Mouse (Mus musculus) neural tube, embryonic 10.5 days (tissue): ENCODE measurements around the gene Gpr87.
"Not testable (repeated sequence)": the region's sequence is repeated elsewhere in the genome, so short reads cannot be mapped to it uniquely, and the experiment has no call there.

Experiments
- DNase-seq: peaks from one replicate; pipeline ENCODE4 v3.0.0-alpha.2; 2017; ENCODE audit warnings: low spot score; ENCODE audit errors: extremely low spot score

Gene Gpr87

DNA sequence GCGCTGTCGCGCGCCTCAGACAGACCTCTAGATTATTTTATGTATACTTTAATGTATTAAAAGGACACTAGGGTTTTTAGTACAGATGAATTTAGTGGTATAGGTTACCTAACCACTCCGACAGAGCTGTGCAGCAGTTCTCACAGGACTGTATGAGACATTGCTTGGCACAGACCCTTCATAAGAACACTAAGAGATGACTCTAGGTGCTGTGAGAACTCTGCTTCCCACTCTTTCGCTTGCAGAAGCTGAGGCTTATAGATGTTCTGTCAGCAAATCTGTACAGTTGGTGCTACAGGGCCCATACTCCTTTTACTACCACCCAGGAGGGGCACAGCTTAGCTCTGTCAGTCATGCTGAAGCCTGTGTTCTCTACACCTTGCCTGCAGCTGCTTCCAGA, 3.2 kb downstream of the Gpr87 start:
- DNase-seq = no peak

DNA sequence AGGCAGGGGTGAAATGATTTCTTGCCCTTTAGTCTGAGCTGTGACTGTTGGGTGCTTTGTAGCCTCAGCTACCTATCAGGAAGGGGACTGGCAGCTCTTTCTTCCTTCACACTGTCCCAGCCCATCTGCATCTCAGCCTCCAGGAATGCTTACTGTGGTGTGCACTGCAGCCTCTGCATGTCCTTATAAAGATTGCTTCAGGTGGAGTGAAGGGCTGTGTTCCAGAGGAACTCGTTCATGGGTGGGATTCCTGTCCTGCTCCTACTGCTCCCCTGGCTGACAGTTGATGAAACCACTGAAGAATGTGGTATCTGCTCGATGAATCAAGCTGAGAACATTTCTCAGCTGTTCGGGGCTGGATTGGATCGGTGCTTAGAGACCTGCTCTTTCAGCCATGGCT, 7.6 kb downstream of the Gpr87 start:
- no peak for DNase-seq

DNA sequence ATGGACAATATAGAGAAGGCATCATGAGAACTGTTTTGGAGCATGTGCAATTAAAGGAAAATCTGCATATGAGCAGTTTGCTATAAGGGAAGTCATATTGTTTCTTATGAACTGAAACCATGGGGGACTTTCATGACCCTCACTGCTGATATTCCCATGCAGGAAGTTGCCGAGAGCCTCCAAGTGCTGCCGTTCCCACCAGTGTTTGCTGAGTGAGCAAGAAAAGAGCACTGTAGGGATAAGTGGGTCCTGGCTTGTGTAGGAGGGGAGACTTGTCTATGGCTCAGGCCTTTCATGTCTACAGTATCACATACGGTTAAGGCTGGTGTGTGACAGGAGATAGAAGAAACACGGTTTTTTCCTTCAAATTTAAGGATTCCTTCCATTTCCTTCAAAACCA, 9.2 kb downstream of the Gpr87 start:
- no peak for DNase-seq

DNA sequence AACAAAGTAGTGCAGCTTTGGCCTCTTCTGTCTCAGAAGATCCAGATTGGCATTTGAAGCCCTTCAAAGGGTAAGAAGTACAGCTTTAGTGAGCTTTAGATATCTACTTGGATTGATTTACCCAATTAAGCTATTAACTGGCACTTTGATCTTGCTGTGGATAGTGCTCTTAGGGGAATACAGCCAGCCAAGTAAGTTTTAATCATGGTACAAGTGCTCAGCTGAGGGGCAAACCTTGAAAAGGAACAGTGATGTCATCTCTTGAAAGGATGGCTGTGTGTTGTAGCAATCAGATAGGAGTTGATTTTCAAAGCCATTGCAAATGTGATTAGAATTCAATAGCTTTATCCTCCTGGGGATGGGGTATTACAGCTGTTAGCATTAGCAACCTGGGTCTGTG, 12.8 kb downstream of the Gpr87 start:
- no peak for DNase-seq

DNA sequence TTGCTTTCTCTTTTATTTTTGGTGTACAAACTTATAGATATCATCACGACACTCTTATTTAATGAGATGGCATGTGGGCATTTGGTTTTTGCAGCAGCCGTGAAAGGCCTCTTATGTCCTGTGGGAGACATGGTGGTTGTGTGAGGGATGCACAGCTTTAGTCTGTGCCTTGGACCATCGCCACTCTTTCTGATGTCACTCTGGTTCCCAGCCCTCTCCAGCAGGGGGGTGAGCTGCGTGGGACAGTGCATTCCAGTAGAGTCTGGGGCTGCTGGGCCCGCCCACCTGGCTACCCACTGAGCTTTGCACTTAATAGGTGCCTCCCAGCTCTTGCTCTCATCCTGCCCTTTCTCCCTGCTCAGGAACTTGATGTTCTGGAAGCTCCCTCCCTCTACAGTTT, 13.8 kb downstream of the Gpr87 start:
- DNase-seq = no peak

DNA sequence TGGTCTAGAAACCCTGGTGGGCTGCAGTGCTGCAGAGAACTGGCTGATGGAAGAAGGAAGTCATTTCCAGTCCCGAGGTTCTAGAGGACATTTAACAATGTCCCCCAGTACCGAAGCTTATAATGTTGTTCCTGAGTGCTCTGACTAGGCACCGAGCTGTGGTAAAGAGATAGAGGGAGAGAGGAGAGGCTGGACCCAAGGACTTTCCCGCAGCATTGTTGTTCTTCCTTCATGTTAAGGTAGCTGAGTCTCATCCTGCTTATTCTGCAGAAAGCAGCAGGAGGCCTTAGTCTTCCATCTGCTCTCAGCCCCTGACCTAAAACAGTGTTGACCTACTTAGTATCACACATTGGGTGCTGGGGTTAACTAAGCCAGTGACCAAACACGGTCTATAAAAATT, 18.0 kb downstream of the Gpr87 start:
- no peak for DNase-seq

GRCm38 (mm10) chr3:59175234-59175633, 19.7 kb downstream of the Gpr87 start:
- DNase-seq = no peak

- DNase-seq = no peak
These were observed 20.3 kb downstream of the Gpr87 start for GRCm38 (mm10) chr3:59174426-59175154.

- no peak for DNase-seq
These were observed 24.8 kb downstream of the Gpr87 start for GRCm38 (mm10) chr3:59169921-59170627.

DNA sequence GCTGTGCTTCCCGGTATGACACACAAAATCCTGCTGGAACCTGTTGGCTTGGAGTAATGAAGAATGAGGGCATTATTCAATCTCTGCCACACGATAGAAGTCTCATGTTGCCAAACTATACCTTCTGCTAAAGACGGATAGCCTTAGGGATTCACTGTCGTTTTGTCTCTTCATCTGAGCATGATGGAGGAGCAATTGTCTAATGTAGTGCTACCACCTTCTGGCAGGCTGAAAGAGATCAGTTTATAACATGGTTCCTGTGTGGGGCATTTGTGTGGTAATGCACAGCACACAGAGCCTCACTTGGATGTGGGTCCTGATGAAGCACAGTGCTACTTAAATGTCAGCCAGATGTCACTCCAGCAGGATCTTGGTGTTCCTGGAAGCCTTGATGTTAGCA, 25.7 kb downstream of the Gpr87 start:
- no peak for DNase-seq

GRCm38 (mm10) chr3:59168476-59168875, 26.4 kb downstream of the Gpr87 start:
- DNase-seq = no peak

DNA sequence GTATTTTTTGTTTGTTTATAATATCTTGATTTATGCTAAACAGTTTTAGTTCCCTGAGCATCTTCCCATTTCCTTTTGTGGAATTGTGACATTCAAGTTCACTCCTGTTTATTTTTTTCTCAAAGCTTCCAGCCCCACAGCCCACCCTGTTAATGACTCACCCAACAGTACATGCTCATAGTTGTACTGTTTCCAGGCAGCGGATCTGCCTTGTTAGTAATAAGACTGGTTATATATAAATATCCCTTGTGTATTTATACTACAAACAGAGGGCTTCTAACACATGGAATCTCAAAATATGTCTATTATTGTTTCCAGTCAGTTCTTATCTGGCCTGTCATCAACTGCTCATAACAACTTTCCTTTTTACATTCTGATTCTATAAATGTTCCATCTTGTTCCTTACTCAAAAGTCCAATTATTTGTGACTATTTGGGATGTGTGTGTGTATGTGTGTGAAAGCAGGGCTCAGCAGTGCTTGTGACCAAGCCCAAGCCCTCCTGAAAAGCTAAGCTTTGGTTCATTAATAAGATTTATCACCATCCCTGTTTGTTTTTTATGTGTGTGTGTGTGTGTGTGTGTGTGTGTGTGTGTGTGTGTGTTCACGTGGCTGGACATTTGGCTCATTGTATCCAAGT, 27.4 kb downstream of the Gpr87 start:
- DNase-seq = no peak

DNA sequence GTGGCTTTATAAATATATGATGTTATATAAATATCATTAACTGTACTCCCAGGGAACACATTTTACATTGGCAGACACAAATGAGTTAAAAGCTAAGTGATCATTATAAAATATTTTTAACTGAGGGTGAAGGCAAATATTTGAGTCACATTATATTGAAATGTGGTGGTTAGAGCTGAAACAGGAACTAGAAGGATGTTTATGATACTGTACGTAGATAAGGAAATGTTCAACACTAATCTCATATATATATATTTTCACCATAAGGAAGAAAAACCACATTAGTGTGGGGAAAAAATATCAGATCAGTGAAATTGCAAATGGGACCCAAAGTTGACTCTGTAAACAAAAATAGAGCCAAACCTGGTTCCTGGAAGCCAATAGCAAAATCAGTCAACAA, 34.4 kb downstream of the Gpr87 start:
- no peak for DNase-seq

DNA sequence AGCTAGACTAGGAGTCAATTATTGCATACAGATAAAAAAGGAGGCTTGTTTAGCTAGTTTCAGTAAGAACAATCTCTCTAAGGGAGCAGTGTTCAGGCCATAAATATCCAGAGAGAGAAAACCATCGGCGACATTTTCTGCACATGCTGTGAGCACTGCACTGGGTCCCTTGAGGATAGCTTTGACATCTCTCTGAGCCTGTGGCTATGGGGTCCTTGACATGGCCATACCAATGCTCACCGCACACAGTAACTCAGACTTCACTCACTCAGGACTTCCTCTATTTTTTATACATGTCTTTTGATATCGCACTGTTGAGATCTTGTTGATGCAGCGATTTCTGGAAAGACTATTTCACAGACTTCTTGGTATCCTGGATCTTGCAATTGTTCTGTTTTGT, 37.9 kb downstream of the Gpr87 start:
- DNase-seq = no peak

GRCm38 (mm10) chr3:59155404-59155803, 39.5 kb downstream of the Gpr87 start:
- DNase-seq = no peak

GRCm38 (mm10) chr3:59154888-59155287, 40.0 kb downstream of the Gpr87 start:
- DNase-seq = no peak

DNA sequence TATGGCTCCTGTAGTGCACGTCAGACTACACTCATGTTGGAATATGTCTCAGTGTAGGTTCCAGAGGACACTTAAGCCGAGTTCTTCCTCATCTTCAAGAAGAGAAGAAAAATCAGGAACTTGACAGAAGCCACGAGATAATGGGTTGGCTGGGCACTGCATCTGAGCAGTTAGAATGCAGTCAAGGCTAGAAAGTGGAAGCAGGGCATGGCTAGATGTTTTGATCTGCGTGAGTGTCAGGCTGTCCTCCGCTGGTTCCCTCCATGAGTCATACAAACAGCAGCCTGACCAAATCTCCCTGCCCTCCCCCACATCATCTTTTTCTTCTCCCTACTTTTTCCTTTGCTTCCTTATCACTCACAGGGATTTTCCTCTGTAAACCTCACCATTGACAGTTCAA, 41.5 kb downstream of the Gpr87 start, which contains the start of gene P2ry14:
P2ry14 (minus strand) TSS at position 195 of the 400 bp plus-strand sequence.
- DNase-seq = no peak

DNA sequence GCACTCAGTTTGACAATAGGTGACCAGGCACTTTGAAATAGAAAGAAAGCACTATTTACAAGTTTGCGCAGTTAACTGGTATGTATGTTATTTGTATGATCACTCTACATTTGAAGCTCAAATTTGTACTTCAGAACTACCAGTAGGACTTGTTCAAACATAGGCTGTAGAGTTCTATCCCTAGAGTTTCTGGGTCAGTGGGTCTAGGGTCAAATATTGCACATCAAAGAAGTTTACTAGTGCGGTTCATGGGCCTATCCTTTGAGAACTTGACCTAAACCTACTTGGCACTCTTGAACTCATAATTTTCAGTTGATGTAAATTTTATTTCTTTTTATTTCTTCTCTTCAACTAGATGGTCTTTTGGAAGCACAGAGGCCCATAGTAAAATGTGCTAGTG, 44.3 kb downstream of the Gpr87 start:
- DNase-seq = no peak

- DNase-seq = no peak
These were observed 45.3 kb downstream of the Gpr87 start for GRCm38 (mm10) chr3:59149646-59150045.

DNA sequence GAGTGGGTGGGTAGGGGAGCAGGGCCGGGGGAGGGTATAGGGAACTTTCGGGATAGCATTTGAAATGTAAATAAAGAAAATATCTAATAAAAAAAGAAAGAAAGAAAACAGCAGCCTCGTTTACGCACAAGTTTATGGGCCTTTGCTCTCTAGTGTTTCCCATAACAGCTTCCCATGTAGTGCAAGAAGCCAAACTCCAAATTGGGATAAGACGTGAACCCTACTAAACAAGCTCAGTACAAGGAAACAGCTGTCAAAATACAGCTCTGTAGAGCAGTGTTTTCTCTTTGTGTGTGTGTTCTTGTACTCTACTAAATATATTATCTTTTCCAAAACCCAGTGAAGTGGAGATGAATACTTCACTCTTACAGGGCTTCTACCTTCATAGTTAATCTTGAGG, 49.7 kb downstream of the Gpr87 start:
- no peak for DNase-seq

GRCm38 (mm10) chr3:59141507-59142305, 53.2 kb downstream of the Gpr87 start:
- no peak for DNase-seq

GRCm38 (mm10) chr3:59140941-59141340, 54.0 kb downstream of the Gpr87 start:
- not testable (repeated sequence) for DNase-seq
